Mouse (Mus musculus): ENCODE results near the gene Gm20696. TPM values are rescaled to one million over a fixed set of nuclear protein-coding genes. Genes with fewer than 3 reads are reported as not detected.

Gene Gm20696
- polyA plus RNA-seq, 1 experiment from 2014 or later, result 2.7 TPM

DNA sequence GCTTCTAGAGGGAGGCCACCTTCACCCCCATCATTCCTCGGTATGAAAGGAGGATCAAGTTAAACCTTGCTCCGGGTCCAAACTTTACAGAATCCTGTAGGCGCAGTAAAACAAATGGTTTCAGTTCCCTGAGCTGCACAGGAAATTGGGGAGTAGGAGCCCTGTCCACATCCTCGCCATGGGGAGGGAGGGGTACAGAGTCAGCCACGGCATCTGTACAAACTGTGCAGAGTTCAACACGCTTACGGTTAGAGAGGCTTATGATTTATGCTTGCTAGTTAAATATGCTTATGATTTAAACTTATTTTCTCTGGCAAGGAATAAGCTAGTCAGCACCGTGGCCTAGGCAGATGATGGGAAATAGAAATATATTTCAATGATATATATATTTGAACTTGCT is 47.1 kb downstream of the Gm20696 start:
- no peak overlapping the region for H3K27ac ChIP-seq (replicated peaks)
- H3K4me2 ChIP-seq, result no peak overlapping the region
- H3K27me3 ChIP-seq, result peaks cover 2% of the 10 kb centered on the region
- WGBS, result 65% methylated on average over 8 of the region's 8 CpGs
- H3K36me3 ChIP-seq, result no peaks in the 10 kb centered on the region
- no peak overlapping the region for H3K4me3 ChIP-seq
- no peaks in the 10 kb centered on the region for H3K9me3 ChIP-seq
- ATAC-seq (ENCODE audit: low read depth), result no peak
- H3K4me1 ChIP-seq (replicated peaks), result peaks cover 49% of the 10 kb centered on the region
- H3K9ac ChIP-seq, result no peak overlapping the region

DNA sequence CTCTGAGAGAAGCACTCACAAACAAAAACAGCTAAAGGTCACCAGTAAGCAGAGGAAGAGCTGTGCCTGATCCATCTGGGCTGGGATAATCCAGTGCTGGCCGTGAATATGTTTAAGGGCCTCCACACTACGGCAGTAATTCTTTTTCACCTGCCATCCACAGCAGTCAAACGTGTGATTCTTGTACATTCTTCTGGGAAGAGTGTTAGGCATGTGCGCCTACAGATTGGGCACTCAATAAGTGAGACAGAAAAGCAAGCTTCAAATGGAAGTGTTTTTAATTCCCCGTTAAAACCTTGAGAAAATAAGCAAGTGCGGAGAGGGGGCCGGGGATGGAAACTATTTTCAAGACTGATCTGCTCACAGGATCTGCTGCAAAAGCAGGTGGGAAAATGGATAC is 48.7 kb downstream of the Gm20696 start:
- Histone ChIP-seq H3K36me3 (no peaks in the 10 kb centered on the region), H3K27me3 (peaks cover 5% of the 10 kb centered on the region), H3K9me3 (no peaks in the 10 kb centered on the region), H3K4me1 (replicated peaks) (peaks cover 39% of the 10 kb centered on the region), H3K4me2 (no peak overlapping the region), H3K27ac (replicated peaks) (no peak overlapping the region), H3K9ac (no peak overlapping the region), H3K4me3 (no peak overlapping the region)
- ATAC-seq (ENCODE audit: low read depth), result no peak
- WGBS, result 64% methylated on average over 7 of the region's 7 CpGs

DNA sequence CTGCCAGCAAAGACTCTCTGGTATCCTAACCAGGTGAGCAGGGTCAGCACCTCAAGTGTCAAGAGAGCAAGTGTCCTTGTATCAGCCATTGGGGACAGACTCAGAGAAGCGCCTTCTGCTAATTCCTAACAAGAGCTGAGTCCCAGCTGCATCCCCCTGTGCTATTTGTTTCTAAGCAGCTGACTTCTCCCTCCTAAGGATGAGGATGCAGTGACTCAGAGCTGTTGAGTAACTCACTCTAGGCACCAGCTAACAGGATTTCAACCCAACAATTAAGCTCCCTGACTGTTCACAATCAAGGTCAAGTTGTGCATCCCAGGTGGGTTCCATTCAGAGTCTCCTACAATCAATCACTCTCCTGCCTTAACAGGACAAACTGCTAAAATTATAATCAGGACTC is 49.2 kb downstream of the Gm20696 start:
- H3K27me3 ChIP-seq, result peaks cover 5% of the 10 kb centered on the region
- no peaks in the 10 kb centered on the region for H3K9me3 ChIP-seq
- no peak overlapping the region for H3K9ac ChIP-seq
- ATAC-seq (ENCODE audit: low read depth), result no peak
- WGBS, result 80% methylated on average over 1 of the region's 1 CpGs
- no peak overlapping the region for H3K4me3 ChIP-seq
- H3K4me2 ChIP-seq, result no peak overlapping the region
- no peak overlapping the region for H3K27ac ChIP-seq (replicated peaks)
- H3K36me3 ChIP-seq, result no peaks in the 10 kb centered on the region
- peaks cover 35% of the 10 kb centered on the region for H3K4me1 ChIP-seq (replicated peaks)

DNA sequence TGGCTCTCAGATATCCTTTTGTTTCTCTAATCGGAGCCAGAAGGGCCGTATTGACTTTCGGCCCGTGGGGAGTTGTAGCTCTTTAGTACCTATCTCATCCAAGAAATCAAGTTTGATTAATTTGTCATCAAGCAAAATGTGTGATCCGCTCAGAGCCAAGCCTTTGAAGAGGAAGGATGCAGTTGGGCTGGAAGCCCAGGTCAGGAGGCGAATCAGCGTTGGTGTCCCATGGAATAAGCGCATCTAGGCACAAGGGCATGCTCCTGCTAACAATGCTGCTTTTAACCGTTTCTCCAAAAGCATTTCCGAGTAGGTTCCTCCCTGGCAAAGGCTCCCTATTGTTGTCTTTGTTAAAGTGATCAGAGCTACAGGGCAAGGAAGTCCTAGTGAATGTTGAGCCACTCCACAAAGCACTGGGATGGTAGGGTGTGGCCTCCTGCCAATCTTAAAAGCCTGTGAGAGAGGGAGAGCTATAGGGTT is 51.3 kb downstream of the Gm20696 start:
- Histone ChIP-seq H3K9me3 (no peaks in the 10 kb centered on the region), H3K4me3 (no peak overlapping the region), H3K36me3 (no peaks in the 10 kb centered on the region), H3K27ac (replicated peaks) (no peak overlapping the region), H3K4me2 (peak overlapping the region; percentile 8; the same call in 1 of the 2 replicates), H3K4me1 (replicated peaks) (peaks cover 29% of the 10 kb centered on the region), H3K27me3 (peaks cover 5% of the 10 kb centered on the region), H3K9ac (no peak overlapping the region)
- ATAC-seq (ENCODE audit: low read depth), result no peak
- 9% methylated on average over 10 of the region's 10 CpGs for WGBS

DNA sequence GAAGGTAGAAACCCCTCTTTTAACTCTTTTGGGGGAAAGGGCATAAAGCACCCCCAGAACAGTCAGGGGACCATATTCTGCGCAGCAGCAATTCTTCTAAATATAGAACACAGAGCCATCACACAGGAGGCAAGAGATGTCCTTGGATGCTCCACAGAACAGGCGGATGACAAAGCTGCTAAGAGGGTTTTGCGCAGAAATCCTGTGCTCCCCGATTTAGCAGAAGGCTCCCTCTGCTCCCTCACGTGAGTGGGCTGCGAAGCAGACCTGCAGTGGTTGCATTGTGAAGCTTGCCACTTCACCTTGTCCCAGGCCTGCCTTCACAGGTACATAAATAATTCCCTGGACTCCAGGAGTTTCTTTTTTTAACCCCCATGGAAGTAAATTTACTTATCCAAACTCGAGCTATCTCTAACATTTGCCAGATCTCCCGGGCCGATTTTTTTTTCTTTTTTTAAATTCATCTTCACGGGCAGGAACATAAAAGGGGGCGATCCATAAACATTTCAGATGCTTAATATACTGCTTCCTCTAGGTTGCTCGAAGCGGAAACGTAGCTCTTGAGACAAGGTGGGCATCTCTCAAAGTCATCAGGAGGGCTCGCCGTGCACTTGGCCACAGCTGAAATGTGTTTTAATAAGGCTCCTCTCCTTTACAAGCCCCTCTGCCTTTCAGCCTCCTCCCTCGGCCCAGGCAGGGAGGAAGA is 51.9 kb downstream of the Gm20696 start:
- no peak overlapping the region for H3K4me3 ChIP-seq
- H3K27me3 ChIP-seq, result peaks cover 5% of the 10 kb centered on the region
- no peak for ATAC-seq (ENCODE audit: low read depth)
- WGBS, result 49% methylated on average over 17 of the region's 17 CpGs
- no peak overlapping the region for H3K27ac ChIP-seq (replicated peaks)
- peak overlapping the region; percentile 8; the same call in 1 of the 2 replicates for H3K4me2 ChIP-seq
- H3K9me3 ChIP-seq, result no peaks in the 10 kb centered on the region
- peaks cover 29% of the 10 kb centered on the region for H3K4me1 ChIP-seq (replicated peaks)
- no peaks in the 10 kb centered on the region for H3K36me3 ChIP-seq
- H3K9ac ChIP-seq, result no peak overlapping the region

DNA sequence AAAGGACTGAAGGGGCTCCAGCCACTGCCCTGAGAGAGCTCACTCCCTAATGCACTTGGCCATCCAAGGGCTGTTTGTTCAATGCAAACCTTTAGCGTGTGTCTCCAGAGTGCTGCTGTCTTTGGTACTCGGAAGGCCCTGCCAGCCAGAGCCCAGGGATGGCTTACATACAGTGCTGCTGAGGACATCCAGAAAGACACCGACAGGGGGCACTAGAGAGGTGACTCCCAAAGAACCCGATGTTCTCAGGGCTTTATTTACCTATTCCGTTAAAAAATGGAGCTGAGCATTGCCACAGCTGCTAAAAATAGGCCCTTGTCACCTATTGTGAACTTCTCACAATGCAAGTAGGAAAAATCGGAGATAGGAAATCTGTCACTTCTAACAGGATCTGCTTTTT is 54.7 kb downstream of the Gm20696 start:
- WGBS, result 68% methylated on average over 6 of the region's 6 CpGs
- no peak for ATAC-seq (ENCODE audit: low read depth)

DNA sequence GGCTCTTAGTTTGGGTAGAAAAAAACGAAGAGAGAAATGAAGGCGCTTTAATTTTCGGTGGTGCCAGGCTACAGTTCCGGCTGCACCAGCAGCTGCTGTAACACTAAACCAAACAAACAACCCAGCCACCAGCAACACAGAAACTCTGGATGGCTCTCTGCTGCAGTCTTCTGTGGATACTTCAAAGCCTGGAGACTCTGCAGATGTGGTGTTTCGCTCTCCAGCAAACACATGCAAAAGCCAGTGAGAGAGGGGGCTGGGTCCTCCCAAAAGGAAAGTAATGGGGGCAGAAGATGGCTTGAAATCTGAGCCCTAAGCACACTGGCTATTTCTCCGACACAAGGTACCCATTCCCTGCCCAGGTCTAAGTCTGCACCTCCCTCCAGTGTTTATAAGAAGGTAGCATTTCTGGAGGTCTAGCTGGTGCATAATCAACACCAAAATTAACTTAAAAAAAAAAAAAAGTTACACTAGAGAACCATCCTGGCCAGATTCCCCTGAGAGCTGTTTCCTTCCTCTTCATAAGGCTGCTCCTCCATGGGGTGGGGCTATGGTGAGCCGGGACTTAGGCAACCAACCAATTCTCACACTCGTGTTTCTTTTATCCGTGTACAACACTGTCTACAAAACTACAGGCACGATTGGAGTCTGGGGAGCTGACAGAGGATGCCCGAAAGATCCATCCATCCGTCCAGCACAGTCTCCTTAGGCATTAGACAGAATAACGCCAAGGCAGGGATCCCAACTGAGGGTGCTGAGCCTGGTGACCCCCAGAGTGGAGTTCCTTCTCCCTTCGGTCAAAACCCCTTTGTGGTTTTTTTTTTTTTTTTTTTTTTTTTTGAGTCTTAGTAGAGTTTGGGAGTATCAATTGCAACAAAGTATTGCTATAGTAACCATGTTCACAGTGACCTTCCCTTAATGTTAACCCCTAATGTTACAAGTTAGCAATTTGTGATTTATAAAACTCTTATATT is 55.9 kb downstream of the Gm20696 start:
- 46% methylated on average over 14 of the region's 14 CpGs for WGBS
- H3K9ac ChIP-seq, result no peak overlapping the region
- no peak overlapping the region for H3K27ac ChIP-seq (replicated peaks)
- H3K27me3 ChIP-seq, result peaks cover 5% of the 10 kb centered on the region; the same call in 1 of the 2 replicates
- H3K4me2 ChIP-seq, result 0 out of 2 replicates have a peak overlapping the region, but pooled peaks have one; percentile 13
- peaks cover 18% of the 10 kb centered on the region for H3K4me1 ChIP-seq (replicated peaks)
- no peaks in the 10 kb centered on the region for H3K9me3 ChIP-seq
- no peaks in the 10 kb centered on the region for H3K36me3 ChIP-seq
- H3K4me3 ChIP-seq, result no peak overlapping the region
- ATAC-seq (ENCODE audit: low read depth), result no peak

More for the DNA sequence above, 54.7 kb downstream of the Gm20696 start:
- Histone ChIP-seq H3K4me1 (replicated peaks) (peaks cover 22% of the 10 kb centered on the region), H3K36me3 (no peaks in the 10 kb centered on the region), H3K4me3 (no peak overlapping the region), H3K27ac (replicated peaks) (no peak overlapping the region), H3K4me2 (no peak overlapping the region), H3K9ac (no peak overlapping the region), H3K9me3 (no peaks in the 10 kb centered on the region), H3K27me3 (peaks cover 5% of the 10 kb centered on the region)

DNA sequence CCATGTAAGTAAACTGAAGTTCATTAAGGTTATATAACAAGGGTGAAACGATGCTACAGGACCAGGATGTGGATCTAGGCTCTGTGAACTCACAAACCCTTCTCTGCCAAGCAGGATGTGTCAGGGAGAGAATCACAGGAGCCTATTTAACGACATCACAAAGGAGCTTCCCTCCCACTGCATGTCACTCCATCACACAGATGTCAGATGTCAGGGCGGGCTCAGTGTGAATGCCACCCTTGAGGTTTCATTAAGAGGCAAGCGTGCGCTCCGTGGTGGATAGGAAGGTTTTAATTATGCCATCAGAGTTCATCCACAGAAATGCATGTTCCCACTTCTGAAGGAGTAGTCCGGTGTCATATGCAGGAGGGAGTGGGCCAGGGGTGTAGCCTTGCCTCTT is 60.5 kb downstream of the Gm20696 start:
- H3K36me3 ChIP-seq, result no peaks in the 10 kb centered on the region
- no peak overlapping the region for H3K27ac ChIP-seq (replicated peaks)
- no peak for ATAC-seq (ENCODE audit: low read depth)

DNA sequence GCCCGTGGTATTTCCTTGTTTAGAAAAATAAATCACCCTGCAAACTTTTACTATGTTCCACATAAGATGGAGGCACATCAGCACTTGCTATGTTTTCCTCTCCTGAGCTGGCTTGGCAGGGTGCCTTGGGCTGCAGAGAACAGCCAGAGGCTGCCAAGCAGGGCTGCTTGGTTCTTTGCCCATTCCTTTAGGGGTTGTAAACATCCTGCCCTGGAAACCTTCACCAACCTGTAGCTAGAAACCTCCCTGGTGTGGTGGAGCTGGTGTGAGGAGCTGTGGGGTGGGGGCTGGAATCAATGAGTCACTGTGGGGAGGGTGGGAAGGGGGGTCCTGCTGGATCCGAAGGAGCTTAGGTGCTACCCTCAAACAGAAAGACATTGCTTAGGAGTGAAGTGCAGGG is 61.8 kb downstream of the Gm20696 start:
- Histone ChIP-seq H3K4me1 (replicated peaks) (peaks cover 7% of the 10 kb centered on the region), H3K36me3 (no peaks in the 10 kb centered on the region), H3K27ac (replicated peaks) (no peak overlapping the region), H3K9me3 (no peaks in the 10 kb centered on the region), H3K27me3 (no peaks in the 10 kb centered on the region; the same call in 1 of the 2 replicates), H3K4me2 (no peak overlapping the region), H3K4me3 (no peak overlapping the region), H3K9ac (no peak overlapping the region)
- 59% methylated on average over 2 of the region's 2 CpGs for WGBS
- no peak for ATAC-seq (ENCODE audit: low read depth)

More for the DNA sequence above, 60.5 kb downstream of the Gm20696 start:
- 40% methylated on average over 7 of the region's 7 CpGs for WGBS
- Histone ChIP-seq H3K4me2 (no peak overlapping the region), H3K27me3 (no peaks in the 10 kb centered on the region; the same call in 1 of the 2 replicates), H3K9ac (no peak overlapping the region), H3K4me1 (replicated peaks) (peaks cover 5% of the 10 kb centered on the region; the same call in 1 of the 2 replicates), H3K4me3 (no peak overlapping the region), H3K9me3 (no peaks in the 10 kb centered on the region)

DNA sequence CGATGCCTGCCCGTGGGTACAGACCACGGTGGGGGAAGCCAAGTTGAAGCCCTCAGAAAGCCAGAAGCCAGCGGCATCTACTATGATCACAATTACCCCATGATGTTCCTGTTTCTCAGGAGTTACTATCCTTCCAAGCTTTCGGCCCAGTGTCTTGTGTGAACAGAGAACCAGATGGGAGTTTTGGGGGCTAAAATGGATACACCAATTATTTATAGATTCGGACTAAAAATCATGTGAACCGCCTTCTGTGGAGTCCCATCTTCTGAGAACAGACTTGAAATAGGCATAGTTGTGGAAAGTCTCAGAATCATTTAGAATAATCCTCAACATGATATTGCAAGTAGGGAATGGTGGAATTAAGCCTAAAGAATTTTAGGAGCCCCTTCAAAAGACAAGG is 64.2 kb downstream of the Gm20696 start:
- Histone ChIP-seq H3K4me1 (replicated peaks) (peaks cover 17% of the 10 kb centered on the region), H3K4me3 (no peak overlapping the region), H3K27me3 (no peaks in the 10 kb centered on the region; the same call in 1 of the 2 replicates), H3K4me2 (no peak overlapping the region), H3K9me3 (no peaks in the 10 kb centered on the region), H3K27ac (replicated peaks) (no peak overlapping the region), H3K9ac (no peak overlapping the region), H3K36me3 (no peaks in the 10 kb centered on the region)
- no peak for ATAC-seq (ENCODE audit: low read depth)
- WGBS, result 86% methylated on average over 7 of the region's 7 CpGs

DNA sequence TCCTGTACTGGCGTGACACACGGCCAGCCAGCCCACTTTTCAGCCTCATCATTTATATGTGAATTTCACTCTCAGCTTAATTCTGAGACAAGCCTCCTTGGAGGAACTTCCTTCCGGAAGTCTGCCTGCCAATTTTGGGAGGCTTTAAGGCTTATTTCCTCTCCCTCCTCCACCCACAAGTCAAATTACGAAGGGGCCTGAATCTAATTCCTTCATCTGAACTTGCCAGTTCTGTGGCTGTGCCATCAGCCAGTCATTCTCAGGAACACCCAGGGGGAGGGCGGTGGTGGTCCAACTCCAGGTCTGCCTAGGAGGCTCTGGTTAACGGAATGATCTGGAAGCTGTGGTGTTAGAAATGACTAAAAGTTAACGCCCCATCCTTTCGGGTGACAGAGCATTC is 65.7 kb downstream of the Gm20696 start:
- Histone ChIP-seq H3K27me3 (peaks cover 4% of the 10 kb centered on the region; the same call in 1 of the 2 replicates), H3K9ac (no peak overlapping the region), H3K36me3 (no peaks in the 10 kb centered on the region), H3K27ac (replicated peaks) (no peak overlapping the region), H3K9me3 (no peaks in the 10 kb centered on the region), H3K4me2 (no peak overlapping the region), H3K4me1 (replicated peaks) (peaks cover 13% of the 10 kb centered on the region), H3K4me3 (no peak overlapping the region)
- no peak for ATAC-seq (ENCODE audit: low read depth)
- WGBS, result 73% methylated on average over 8 of the region's 8 CpGs
